Mouse (Mus musculus) kidney, adult 11 months (tissue): ENCODE data around the gene Ccdc181.

Source experiments
- DNase-seq: peaks from one replicate; pipeline ENCODE4 v3.0.0; 2022

Gene Ccdc181

DNA sequence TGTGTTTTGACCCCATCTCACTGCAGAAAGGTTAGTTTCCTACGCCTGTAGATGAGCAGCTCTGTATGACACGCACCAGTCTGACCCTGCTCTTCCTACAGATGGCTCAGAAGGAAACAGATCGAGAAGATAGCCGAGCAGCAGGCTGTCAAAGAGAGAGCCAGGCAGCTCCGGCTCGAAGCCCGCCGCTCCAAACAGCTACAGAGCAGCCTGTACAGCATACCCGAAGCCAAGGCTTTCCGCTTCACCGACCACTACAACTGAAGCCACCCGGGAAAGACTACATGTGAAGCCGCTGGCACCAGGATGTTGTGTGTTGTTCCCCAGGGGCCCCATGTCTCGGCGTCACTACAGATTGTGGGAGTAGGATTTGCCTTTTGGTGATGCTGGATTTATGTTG is 12.0 kb downstream of the Ccdc181 start:
- DNase-seq = no peak

DNA sequence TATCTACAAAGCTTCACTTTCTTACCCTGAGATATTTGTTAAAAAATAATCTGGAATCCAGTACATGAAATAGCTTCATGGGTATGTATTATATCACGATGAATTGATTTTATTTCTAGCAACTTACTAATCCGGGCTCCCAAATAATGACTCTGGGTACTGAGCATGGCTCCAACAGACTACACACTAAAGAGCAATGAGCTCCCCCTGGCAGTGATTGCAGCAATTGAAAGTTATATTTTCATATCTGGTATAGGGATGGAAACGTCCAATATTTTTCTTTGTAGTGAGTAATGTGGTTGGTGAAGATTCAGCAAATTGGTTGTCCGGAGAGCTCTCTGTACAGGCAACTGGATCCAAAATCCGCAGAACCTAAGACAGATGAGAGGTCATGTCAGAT is 16.7 kb downstream of the Ccdc181 start:
- no peak for DNase-seq

DNA sequence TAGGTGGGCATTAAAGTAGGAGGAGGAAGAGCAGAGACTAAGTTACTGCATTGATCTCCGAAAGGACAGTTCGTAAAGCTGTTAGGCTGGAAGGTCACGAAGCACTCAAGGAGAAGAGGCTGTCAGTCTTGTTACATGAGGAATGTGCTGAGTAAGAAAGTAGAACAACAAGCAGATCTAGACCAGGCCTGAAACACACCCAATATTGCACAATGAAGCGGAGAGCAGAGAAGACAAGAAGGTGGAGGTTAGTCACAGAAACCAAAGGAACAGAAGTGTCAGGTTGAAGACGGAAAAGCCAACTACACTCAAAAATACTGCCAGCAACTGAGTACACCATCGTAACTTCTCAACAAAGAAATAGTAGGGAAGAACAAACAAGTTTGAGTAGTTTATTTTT is 18.7 kb downstream of the Ccdc181 start:
- no peak for DNase-seq

DNA sequence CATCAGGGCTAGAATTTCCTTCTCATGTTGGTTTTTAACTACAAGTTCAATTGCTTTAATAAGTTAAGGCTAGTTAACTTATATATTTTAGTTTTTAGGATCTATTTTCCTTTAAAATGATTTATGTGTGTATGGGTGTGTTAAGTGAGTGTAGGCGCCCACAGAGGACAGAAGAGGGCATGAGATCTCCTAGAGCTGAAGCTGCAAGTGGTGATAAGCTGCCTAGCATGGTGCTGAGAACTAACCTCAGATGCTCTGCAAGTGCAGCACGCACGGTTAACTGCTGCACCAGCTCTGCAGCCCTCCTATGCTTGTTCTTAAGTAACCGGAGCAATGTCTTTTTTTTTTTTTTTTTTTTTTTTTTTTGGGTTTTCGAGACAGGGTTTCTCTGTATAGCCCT is 21.1 kb downstream of the Ccdc181 start:
- no peak for DNase-seq

DNA sequence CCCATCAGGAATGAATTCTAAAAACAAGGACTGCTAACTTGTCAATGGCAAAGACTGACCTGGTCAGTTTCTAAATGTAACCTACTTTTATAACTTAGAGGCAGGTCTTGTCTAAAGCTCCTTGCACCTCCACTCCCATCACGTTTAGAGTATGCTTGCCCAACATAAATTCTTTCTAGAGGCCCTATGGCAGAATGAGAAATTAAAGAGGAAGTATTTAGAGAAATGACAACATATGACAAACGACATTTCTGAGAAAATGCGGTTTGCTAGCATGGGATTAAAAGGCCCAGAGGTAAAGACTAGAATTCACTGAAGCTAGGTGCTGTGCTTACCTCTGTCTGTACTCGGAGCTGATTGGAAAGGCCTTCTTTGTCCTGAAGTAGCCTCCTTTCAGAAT is 26.6 kb downstream of the Ccdc181 start:
- no peak for DNase-seq

DNA sequence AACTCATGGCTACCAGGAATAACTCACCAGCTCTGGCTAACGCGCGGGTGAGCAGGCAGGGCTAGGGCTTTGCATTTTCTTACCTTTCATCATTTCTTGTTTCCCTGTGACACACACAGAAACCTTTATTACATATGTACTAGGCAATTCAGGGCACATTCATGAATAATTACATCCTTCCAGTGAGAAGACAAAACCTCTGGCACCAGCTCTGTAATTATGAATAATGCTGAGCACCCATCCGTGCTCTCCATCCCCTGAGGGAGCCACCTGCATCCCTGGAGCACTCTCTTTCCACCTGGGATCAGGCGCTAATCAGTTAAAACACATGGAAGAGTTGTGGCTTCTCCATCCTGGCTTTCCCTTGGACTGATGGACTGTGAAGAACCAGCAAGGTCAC is 28.4 kb downstream of the Ccdc181 start, which contains the start of gene Nme7:
Gene Nme7, plus strand, starts transcription at position 301 of the 400 bp plus-strand sequence.
- DNase-seq = no peak

DNA sequence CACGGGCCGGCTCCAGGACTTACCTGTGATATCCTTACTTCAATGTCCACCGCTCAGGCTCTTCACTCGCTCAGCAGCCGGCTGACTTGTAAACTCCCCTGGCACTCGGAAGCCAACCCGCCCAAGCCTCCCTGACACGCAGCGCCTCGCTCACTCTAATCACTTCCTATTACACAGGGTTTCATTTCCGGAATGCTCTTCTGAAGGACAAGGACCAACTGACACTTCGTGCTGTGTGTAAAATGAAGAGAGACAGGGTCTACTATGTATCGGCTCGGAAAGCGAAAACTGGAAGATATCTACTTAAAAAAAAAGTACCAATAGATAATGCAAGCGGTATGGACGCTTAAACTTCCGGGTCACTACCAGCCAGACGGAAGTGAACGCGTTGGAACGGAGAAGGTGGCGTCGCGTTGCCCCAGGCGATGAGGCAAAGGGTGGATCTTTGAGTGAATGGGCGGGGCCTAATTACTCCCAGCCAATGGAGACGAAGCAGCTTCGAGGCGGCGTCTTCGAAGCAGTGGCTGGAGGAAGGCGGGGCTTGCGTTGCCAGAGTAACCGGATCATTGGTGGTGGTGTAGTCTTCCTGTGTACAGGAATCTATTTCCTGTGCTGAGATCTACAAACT is 31.9 kb downstream of the Ccdc181 start, which contains the start of gene Blzf1:
Gene Blzf1, minus strand, starts transcription at position 366 of the 628 bp plus-strand sequence.
- DNase-seq = peak; percentile 98

DNA sequence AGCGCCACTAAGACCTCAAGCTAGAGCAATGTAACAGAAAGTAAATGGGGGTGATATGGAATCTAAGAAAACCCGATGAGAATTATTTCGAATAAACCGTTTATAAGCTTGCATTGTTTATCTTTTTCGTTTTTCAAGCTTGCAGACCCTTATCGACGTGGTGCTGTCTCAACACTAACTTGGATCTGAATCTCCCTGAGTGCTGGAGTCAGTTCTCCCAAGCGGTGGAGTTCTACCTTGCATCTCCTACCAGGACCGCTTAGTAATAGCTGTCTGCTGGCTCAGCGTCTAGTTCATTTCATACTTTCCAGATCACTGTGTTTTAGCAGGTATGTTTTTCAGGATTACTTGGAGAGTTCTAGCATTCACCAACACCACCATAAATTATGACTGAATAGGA is 32.5 kb downstream of the Ccdc181 start:
- DNase-seq = no peak

DNA sequence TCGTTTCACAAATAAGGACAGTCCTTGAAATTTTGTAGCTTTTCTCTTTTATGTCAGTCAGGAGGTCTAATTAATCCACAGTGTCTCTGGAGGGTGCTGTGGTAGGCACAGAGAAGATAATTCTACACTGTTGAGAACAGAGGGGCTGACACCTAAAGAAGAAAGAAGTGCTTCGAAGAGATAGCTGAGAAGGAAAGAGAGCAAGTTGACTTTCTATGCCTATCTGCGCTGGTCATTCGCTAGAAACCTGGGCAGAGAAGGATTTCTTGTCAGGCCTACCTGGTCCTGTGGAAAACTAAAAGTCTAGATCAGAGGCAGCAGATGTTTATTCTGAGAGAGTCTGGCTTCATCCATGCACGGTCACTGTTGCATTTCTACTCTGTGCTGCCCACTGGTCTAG is 38.7 kb downstream of the Ccdc181 start:
- DNase-seq = no peak

DNA sequence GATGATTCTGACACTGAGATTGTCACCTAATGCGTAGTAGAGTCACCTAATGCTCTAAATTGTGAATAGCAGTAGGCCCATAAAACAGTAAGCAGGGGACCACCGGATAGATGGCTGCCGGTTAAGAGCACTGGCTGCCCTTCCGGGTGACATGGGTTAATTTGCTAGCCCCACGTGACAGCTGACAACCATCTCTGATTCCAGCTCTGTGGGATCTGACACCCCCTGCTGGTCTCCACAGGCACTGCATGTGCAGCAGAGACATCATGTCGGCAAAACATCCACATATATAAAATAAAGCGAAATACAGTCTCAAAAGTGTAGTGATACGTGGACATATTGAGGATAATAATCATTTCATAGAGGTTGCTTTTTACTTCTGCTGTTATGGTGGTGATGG is 39.9 kb downstream of the Ccdc181 start:
- DNase-seq = no peak

DNA sequence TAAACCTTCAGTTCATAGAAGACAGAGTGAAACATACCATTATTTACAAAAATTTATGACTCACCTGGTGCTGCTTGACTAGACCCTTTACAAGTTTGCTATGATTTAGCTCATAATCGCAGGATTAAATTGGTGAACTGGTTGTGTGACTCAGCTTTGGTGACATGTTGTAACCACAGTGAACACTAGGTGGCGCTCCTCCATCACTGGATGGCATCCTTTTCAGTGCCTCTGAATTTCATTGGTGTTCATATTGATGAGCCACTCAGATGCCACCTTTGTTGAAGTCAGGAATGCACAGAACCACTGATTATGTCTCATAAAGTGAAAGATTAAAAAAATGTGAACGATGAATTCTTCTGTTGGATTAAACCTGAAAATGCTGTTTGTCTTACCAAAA is 41.3 kb downstream of the Ccdc181 start:
- no peak for DNase-seq

DNA sequence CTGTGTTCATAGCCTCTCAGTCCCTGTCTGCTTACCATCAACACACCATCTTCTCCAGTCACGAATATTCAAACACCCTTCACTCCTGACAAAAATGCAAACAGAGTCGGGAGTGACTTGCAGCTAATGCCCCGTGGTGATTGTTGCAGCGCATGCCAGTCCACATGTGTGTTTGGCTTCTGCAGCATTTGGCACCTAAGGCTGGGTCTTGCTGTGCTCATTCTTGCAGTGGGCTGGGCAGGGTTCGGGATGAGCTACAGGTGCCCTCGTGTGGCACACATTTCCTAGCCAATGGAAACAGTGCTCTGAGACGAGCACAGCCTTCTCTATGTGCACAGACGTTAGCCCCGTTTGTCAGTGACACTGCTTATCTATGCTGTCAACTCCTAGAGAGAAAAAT is 41.9 kb downstream of the Ccdc181 start:
- DNase-seq = no peak

DNA sequence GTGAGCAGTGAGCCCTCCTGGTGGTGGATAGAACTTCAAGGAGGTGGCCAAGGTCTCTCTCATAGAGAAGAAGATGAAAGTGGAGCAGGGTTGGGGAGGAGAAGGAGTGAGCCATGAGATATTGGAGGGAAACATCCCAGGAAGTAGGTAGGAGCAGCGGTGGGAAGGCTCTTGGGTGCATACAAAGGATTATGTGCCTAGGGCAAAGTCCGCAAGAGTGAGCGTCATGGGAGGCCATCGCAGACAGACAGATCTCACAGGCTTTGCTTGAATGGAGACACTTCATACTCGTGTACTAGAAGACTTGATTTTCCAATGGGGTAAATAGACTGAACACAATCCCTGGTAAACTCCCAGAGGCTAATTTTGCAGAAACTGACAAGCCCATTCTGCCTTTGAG is 43.1 kb downstream of the Ccdc181 start:
- DNase-seq = no peak

DNA sequence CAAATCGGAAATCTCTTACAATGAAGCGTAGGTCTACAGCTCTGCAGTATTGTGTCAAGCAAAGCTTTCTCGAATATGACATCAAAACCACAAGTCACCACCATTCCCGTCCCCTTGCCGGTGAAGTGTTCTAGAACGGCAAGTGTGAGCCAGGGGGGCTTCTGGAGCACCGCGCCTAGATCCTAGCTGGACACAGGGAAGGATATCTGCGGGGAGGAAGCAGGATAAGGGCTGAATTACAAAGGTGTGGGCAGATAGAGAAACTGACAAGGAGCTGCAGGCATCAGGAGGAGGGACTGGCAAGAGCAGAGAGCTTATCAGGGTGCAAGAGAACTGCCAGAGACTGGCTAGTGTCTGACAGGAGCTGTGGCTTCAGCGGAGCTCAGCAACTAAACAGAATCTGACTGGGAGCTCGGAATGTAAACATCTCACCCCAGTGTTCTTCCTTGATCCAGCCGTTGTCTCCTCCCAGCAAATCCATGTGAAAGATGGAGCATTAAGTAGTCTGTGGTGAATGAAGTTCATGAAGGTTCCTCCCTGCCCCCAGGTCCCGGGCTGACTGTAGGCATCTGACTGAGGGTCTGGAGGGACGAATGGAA is 44.3 kb downstream of the Ccdc181 start:
- DNase-seq = no peak

DNA sequence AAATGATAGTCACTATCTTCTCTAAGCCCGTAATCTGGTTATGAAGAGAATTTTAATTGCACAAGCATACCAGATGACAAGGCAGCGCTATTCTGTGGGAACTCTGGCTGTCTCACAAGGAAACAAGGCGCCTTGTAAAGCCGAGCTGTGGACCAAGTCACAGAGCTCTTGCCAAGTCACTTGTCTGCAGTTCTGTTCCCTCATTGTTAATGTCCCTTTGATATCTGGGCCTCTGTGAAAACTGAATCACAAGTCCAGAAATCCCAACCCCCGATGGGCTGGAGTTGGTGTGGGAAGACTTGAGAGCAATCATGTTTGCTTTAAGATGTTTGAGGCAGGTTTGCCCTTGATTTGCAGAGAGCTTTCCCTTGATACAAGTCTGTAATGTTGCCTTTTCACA is 45.3 kb downstream of the Ccdc181 start:
- no peak for DNase-seq

DNA sequence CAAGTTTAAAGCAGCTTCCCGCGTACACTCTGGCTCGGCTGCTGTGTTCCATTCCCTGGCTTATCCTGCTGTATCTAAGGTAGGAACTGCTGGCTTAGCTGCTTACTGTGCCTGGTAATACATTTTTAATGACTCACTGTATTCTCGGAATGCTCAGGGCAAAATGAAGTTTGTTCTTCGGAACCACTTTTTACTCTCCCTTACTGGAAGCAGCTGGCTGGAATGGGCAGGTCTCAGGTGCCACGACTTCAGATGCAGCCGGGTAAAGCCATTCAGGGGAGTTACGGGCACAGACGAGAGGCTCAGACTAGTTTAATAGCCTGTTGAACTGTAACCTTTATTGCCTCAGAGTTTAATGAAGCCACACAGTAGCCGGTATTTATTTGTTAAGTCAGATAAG is 46.0 kb downstream of the Ccdc181 start:
- peak; percentile 81 for DNase-seq

DNA sequence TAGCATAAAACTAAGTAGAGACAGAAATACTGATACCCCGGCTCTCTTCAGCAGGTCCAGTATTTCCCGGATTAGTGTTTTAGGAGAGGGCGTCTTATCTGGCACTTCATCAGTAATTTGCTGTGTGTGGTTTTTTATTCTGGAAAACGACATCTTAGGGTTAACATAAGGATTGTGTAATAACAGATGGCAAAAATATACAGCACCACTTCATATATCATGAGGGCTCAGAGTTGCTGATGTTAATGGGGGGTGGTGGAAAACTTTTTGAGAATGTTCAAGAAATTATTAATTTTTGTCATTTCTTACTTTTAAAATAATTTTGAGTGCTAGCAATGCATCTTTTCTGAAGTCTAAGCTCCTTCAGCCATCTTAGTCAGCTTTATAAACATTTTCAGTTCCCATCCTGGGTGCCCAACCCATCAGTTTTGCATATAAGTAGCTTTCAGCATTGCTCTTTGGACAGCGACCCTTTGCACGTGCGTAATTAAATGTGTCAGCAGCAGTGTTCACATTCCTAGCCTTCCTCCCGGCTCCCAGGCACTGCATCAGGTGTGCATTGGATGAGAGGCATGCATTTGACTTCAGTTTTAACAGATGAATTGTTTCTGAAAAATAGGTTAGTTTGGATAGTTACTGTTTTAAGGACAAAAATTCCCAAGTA is 47.7 kb downstream of the Ccdc181 start:
- no peak for DNase-seq

DNA sequence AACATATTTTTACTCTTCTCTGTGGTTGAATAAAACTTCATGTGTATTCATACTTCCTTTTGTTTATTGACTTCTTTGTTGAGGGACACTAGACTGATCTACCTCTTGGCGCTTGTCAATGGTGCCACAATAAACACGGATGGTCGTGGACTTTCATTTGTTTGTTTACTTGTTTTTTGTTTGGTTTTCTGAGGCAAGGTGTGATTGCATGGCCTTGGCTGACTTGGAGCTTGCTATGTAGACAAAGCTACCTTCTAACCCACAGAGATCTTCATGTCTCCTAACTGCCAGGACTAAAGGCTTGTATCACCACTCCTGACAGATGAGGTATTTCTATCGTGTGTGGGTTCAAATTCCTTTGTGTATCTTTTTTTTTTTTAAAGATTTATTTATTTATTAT is 48.8 kb downstream of the Ccdc181 start:
- no peak for DNase-seq

DNA sequence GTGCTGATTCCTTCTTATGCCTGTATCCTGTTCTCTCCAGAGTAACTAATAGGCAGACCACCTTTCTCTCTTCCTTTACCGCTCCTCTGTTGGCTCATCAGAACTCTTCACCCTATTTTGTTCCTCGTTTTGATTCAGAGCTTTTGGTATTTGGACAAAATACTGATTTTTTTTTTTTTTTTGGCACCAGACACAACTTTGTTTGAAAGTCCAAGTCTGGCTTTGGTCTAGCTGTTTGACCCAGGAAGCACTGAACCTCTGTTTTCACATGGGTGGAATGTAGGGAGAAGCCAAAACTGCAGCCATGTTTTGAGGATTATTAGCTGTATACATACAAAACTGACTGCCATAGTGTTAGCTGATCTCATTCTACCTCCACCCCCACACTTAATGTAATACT is 49.5 kb downstream of the Ccdc181 start:
- DNase-seq = no peak

DNA sequence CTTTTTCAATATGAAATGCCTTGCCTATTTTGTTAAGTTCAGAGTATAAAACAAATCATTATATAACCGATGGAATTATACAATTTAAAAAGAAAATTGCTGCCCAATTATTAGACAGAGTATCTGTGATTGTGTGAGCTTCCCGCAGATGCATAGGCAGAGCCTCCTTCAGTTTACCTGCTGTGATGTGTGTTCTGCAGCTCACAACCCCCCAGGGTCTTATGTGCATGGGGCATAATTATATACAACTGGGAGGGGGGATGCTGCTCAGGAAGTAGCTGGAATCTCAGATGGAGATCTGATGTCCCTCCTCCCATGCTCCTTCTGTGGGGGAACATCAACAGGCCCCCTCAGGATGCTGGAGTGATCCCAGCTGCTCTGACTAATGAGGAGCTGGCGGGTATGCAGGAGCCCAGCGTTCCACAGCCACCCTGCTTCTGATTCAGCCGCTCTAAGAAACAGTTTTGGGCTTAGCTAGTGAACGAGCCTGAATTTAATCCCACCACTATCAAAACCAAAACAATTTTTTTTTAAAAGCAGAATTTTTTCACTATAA is 51.3 kb downstream of the Ccdc181 start:
- DNase-seq = no peak

DNA sequence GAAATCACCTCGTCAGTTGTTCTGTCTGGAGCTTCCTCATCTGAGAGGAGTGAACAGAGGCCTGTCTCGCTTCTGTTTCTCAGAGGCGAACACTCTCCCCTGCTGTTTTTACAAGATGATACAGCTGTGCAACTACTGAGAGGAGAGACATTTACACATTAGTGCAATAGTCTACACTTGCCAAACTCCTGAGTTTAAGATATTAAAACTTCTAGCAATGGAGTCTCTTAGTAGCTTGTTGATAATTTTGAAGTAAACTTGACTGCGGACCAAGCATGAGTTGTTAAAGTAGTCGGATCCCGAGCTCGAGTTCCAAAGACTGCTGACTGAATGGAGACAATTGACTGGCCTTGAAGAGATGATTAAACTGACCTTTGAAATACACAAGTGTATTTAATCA is 52.4 kb downstream of the Ccdc181 start:
- DNase-seq = no peak

DNA sequence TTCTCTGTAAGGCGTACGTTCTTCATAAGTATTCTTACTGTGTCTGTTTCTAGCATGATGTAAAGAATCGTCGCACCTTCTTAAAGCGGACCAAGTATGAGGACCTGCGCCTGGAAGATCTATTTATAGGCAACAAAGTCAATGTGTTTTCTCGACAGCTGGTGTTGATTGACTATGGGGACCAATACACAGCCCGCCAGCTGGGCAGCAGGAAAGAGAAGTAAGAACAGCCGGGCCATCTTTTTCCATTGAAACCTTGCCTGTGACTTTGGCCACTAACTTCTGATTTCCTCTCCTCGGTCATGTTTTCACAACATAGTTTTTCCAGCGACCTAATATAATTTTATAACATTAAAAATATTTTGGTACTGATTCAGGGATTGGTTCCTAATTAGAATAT is 57.2 kb downstream of the Ccdc181 start:
- DNase-seq = no peak

DNA sequence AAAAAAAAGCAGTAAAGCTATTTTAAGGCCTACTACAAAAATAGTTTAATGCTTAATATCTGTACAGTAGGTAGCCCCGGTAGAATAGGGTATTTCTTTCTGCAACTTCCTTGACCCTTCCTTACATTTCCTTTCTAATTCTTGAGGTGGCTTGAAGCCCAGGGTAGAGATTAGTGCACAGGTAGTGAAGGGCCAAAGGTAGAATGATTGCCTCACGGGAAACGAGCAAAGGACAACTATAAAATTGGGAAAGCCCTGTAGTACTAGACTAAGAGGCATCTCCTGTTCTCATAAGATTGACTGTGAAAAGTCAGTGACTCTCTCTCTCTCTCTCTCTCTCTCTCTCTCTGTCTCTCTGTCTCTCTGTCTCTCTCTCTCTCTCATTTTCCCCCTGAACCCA is 60.0 kb downstream of the Ccdc181 start:
- no peak for DNase-seq

DNA sequence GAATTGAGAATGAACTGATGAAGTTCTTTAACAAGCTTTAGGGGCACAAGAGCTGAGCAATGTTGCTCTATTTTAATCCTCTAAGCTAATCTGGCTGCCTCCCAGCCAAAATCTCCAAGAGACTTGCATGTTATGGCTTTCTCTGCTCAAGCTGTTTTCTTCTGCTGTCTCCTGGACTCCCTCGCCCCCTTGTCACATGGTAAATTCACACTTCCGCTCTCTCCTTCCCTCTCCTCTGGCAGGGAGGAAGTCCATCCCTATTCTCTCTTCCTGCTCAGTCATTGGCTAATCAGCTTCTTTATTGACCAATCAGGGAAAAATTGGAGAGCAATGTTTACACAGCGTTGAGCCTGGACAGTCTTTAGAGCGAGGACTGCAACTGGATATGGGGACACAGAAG is 60.5 kb downstream of the Ccdc181 start:
- no peak for DNase-seq
